Mouse (Mus musculus) forebrain, embryonic 13.5 days (tissue): ENCODE measurements around the gene Arhgap23. TPM values are rescaled to one million over a fixed set of nuclear protein-coding genes. Genes with fewer than 3 reads are reported as not detected.

Experiments used
- ATAC-seq: fragments of 200-750 bp; cut with Nextera tagmentation; 2 replicates; pipeline ENCODE4 v1.8.0; 2017
- H3K27ac ChIP-seq: fragments of 300-500 bp; sonication (generic); 2 replicates; pipeline ENCODE4 v1.5.1; 2015; ENCODE audit warnings: inconsistent platforms, mild to moderate bottlenecking, moderate library complexity
- H3K27me3 ChIP-seq: fragments of 300-500 bp; sonication (generic); 2 replicates; pipeline ENCODE4 v1.6.1; 2015; ENCODE audit warnings: mild to moderate bottlenecking, inconsistent platforms
- H3K36me3 ChIP-seq: fragments of 300-500 bp; sonication (generic); 2 replicates; pipeline ENCODE4 v1.6.1; 2015; ENCODE audit warnings: mild to moderate bottlenecking, inconsistent platforms; ENCODE audit not compliant: poor library complexity, severe bottlenecking
- H3K4me1 ChIP-seq: fragments of 300-500 bp; sonication (generic); 2 replicates; pipeline ENCODE4 v1.6.1; 2015; ENCODE audit warnings: inconsistent platforms
- H3K4me2 ChIP-seq: fragments of 300-500 bp; sonication (generic); 2 replicates; pipeline ENCODE4 v1.6.1; 2015; ENCODE audit warnings: inconsistent platforms, mild to moderate bottlenecking, moderate library complexity
- H3K4me3 ChIP-seq: fragments of 300-500 bp; sonication (generic); 2 replicates; pipeline ENCODE4 v1.5.1; 2015; ENCODE audit warnings: mild to moderate bottlenecking, inconsistent platforms
- H3K9ac ChIP-seq: fragments of 300-500 bp; sonication (generic); 2 replicates; pipeline ENCODE4 v1.6.1; 2015; ENCODE audit warnings: mild to moderate bottlenecking, inconsistent platforms
- H3K9me3 ChIP-seq: fragments of 300-500 bp; sonication (generic); replicated peaks from 2 replicates; pipeline ENCODE4 v1.6.1; 2016; ENCODE audit warnings: inconsistent platforms
- WGBS: fragments of 180-500 bp; shearing (Covaris S2); methylation state at CpG from one replicate; pipeline ENCODE4 v1.1.7; 2015; 5-methylcytosine and 5-hydroxymethylcytosine counted together
- polyA plus RNA-seq: library from polyadenylated mRNA; unstranded; fragments of >200 nt; fragmentation: Nextera tagmentation; extraction: Ambion mirVana; gene quantifications from 2 replicates; pipeline ENCODE4 v1.2.1, GENCODE M21; 2015

The Arhgap23 gene
- polyA plus RNA-seq, 1 experiment from 2014 or later, result 3.6 TPM

DNA sequence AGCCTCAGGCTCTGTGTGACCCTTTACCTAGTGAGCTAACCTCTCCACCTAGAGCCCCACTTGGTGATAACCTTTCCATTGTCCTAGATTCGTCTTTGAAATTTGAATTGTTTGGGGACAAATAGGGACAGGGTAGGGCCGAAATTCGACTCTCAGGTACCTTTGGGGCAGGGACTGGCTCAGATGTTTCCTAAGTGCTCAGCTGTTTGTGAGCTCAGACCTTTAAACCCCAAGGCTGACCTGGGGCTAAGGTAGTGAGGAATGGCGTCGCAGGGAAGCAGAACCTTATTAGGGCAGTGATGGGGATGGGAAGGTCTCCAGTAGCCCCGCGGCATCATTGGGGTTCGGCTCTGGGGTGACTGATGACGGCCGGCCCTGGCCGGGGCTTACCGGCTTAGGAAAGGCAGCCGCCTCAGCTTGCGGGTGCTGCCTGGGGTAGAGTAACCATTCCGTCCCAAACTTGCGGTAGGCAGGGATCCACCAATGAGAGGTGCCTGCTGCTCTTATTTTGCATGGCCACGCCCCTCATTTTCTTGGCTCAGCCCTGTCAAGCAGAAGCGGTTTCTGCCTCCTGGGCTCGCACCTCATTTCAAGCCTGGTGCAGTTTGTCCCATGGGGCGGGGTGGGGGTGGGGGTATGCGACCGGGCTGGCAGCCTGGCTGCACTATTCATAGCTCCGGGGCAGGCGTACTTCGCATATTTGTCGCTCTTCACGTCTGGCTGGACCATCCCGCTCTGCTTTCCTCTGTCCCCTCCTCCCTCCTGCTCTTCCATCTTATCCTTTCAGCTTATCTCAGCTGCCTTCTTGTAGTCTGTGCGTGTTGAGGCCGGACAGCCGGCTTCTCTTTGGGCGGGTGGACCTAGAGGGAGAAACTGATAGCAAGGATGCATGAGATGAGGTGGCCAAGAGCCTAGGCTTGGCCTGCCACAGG is 12.7 kb downstream of the Arhgap23 start:
- H3K36me3 ChIP-seq, result no peaks in the 10 kb centered on the region
- H3K4me1 ChIP-seq, result peaks cover 20% of the 10 kb centered on the region
- H3K27me3 ChIP-seq, result 0 out of 2 replicates have a peak, but pooled peaks cover 9% of the 10 kb centered on the region
- peak overlapping the region; percentile 60 for H3K4me2 ChIP-seq
- peak overlapping the region; percentile 60 for H3K27ac ChIP-seq
- WGBS, result 1% methylated on average over 32 of the region's 32 CpGs
- peak overlapping the region; percentile 53 for H3K9ac ChIP-seq
- peak; percentile 91 for ATAC-seq
- peak overlapping the region; percentile 33 for H3K4me3 ChIP-seq
- no peaks in the 10 kb centered on the region for H3K9me3 ChIP-seq

DNA sequence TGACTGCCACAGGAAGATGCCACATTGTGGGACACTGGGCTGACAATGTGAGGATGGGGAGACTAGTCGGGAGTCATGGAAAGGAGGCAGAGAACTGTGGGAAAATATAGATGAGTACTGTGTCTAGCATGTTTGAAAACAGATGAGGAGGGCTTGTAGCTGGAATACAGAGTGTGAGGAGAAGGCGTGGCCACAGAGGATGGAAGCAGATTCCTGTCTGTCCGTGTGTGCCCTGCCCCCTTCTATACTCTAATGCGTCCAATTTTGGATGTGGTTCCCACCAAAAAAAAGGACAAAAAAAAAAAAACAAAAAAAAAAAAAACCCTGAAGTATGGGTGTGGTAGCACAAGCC is 13.4 kb downstream of the Arhgap23 start:
- 0 out of 2 replicates have a peak, but pooled peaks have one; percentile 3 for ATAC-seq
- H3K36me3 ChIP-seq, result no peaks in the 10 kb centered on the region
- H3K4me1 ChIP-seq, result peaks cover 20% of the 10 kb centered on the region
- peak overlapping the region; percentile 53 for H3K9ac ChIP-seq
- 0 out of 2 replicates have a peak, but pooled peaks cover 9% of the 10 kb centered on the region for H3K27me3 ChIP-seq
- peak overlapping the region; percentile 60 for H3K4me2 ChIP-seq
- 49% methylated on average over 4 of the region's 4 CpGs for WGBS
- H3K27ac ChIP-seq, result peak overlapping the region; percentile 60
- H3K9me3 ChIP-seq, result no peaks in the 10 kb centered on the region
- H3K4me3 ChIP-seq, result peak overlapping the region; percentile 33

DNA sequence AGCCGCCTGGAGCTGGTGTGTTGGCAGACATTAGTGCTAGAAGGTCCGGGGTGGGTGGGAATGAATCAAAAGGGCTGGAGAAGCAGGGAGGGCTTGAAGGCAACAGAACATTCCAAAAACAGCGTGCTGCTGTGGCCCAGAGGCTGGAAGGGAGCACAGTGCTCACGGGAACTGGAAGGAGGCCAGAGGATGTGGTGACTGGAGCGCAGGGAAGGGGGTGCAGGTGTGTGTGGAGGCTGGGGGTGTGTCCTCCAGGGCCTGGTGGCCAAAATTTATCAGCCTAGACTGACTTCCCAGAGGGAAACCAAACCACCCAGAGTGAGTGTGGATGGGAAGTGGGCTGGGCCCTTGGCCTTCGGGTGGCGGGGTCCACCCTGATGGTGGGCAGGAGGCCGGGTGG is 14.3 kb downstream of the Arhgap23 start:
- 72% methylated on average over 8 of the region's 8 CpGs for WGBS
- ATAC-seq, result no peak
- 0 out of 2 replicates have a peak, but pooled peaks cover 9% of the 10 kb centered on the region for H3K27me3 ChIP-seq

DNA sequence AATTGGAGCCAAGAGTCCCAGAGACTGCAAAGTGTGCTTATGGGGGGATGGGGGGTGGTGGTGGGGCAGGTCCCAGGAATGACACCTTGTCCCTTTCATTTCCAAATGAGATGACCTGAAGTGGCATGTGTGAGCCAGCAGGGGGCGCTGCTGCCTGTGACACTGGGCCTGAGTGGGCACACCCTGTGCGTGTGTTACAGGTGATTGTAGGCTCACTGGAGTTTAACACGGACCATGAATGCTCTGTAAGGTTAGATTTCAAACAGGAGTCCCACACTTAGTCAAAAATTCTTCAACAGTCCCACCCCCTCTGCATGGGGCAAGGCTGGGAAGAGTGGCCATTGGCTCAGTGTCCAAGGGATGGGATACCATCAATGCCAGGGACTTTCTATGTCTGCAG is 16.7 kb downstream of the Arhgap23 start:
- 13% methylated on average over 3 of the region's 3 CpGs for WGBS
- no peak for ATAC-seq

More for the DNA sequence above, 14.3 kb downstream of the Arhgap23 start:
- Histone ChIP-seq H3K4me1 (peaks cover 17% of the 10 kb centered on the region), H3K27ac (no peak overlapping the region), H3K4me2 (no peak overlapping the region), H3K36me3 (no peaks in the 10 kb centered on the region), H3K9me3 (no peaks in the 10 kb centered on the region), H3K4me3 (no peak overlapping the region), H3K9ac (no peak overlapping the region)

DNA sequence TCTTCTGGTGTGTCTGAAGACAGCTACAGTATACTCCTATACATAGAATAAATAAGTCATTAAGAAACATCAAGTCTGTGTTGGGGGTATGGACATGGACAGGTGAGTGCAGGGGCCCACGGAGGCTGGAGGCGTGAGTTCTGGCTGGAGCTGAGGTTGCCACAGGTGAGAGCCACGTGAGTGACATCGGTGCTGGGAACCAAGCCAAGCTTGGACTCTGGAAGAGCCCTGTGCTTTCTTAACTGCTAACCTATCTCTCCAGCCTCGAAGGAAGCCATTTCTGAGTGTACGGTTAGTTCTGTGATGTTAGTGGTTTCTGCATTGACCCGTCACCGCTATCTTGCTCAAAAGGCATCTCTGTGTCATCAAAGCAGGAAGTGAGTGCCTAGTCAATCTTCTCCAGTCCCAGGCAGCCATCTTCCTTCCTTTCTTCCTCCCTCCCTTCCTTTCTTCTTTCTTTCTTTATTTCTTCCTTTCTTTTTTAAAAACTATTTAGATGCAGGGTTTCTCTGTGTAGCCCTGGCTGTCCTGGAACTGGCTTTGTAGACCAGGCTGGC is 17.7 kb downstream of the Arhgap23 start:
- 93% methylated on average over 8 of the region's 8 CpGs for WGBS
- no peaks in the 10 kb centered on the region for H3K36me3 ChIP-seq
- no peak for ATAC-seq
- H3K4me2 ChIP-seq, result no peak overlapping the region
- no peak overlapping the region for H3K9ac ChIP-seq
- H3K4me1 ChIP-seq, result peaks cover 25% of the 10 kb centered on the region
- peaks cover 20% of the 10 kb centered on the region; the same call in 1 of the 2 replicates for H3K27me3 ChIP-seq
- no peaks in the 10 kb centered on the region for H3K9me3 ChIP-seq
- H3K4me3 ChIP-seq, result no peak overlapping the region
- H3K27ac ChIP-seq, result no peak overlapping the region

More for the DNA sequence above, 16.7 kb downstream of the Arhgap23 start:
- Histone ChIP-seq H3K27ac (no peak overlapping the region), H3K4me2 (no peak overlapping the region), H3K4me3 (no peak overlapping the region), H3K27me3 (0 out of 2 replicates have a peak, but pooled peaks cover 14% of the 10 kb centered on the region), H3K9ac (no peak overlapping the region), H3K4me1 (peaks cover 29% of the 10 kb centered on the region), H3K9me3 (no peaks in the 10 kb centered on the region), H3K36me3 (no peaks in the 10 kb centered on the region)

DNA sequence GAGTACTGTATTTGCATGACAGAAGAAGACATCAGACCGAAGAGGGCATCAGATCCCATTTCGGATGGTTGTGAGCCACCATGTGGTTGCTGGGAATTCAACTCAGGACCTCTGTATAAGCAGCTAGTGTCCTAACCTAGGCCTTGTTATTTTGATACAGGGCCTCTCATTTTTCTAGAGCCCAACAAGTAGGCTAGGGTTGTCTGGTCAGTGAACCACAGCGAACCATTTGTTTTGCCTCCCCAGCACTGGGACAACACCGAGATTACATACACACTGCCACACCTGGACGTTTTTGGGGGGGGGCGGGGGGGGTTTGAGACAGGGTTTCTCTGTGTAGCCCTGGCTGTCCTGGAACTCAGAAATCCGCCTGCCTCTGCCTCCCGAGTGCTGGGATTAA is 18.8 kb downstream of the Arhgap23 start:
- 81% methylated on average over 8 of the region's 8 CpGs for WGBS
- Histone ChIP-seq H3K4me2 (no peak overlapping the region), H3K27ac (no peak overlapping the region), H3K4me1 (peaks cover 17% of the 10 kb centered on the region), H3K9ac (no peak overlapping the region), H3K4me3 (no peak overlapping the region), H3K9me3 (no peaks in the 10 kb centered on the region), H3K36me3 (no peaks in the 10 kb centered on the region), H3K27me3 (peaks cover 31% of the 10 kb centered on the region)
- no peak for ATAC-seq

DNA sequence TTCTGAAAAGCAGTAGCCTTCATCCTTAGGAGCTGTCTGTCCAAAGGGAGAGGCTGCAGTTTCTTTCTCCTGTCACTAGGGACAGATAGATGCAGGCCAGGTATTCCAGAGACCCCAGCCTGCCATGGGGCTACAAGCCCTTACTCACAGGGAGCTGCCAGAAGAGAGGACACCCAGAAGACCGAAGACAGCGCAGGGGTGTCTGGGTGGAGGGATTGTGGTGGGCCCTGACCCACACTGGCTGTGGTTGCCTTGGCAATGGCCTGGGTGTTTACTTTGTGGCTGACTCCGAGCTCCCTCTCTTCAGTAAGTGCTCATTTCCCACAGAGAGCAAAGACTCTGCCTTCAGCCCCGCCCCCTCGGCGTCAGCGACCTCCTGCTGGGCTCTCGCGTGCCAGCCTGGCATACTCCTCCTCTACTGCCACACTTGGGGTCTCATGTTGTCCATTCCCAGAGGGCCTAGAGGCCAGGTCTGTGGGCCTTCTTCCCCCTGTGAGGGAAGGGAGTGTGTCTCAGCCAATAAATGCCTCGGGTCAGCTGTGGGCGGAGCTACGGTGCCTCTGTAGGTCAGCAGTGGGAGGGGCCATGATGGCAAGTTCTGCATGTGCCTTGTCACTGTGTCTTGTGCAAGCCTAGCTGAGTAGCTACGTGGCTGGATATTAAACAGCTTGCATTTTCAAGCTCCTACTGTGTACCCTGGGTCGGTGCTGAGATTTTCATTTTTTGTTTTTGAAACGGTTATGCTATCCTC is 19.5 kb downstream of the Arhgap23 start:
- peaks cover 34% of the 10 kb centered on the region for H3K27me3 ChIP-seq
- H3K27ac ChIP-seq, result peak overlapping the region; percentile 40; the same call in 1 of the 2 replicates
- 5% methylated on average over 15 of the region's 15 CpGs for WGBS
- no peaks in the 10 kb centered on the region for H3K9me3 ChIP-seq
- peak overlapping the region; percentile 48 for H3K4me2 ChIP-seq
- H3K4me3 ChIP-seq, result peak overlapping the region; percentile 28
- peak overlapping the region; percentile 12; the same call in 1 of the 2 replicates for H3K9ac ChIP-seq
- ATAC-seq, result peak; percentile 71; the same call in 1 of the 2 replicates
- H3K4me1 ChIP-seq, result peaks cover 17% of the 10 kb centered on the region
- H3K36me3 ChIP-seq, result no peaks in the 10 kb centered on the region

DNA sequence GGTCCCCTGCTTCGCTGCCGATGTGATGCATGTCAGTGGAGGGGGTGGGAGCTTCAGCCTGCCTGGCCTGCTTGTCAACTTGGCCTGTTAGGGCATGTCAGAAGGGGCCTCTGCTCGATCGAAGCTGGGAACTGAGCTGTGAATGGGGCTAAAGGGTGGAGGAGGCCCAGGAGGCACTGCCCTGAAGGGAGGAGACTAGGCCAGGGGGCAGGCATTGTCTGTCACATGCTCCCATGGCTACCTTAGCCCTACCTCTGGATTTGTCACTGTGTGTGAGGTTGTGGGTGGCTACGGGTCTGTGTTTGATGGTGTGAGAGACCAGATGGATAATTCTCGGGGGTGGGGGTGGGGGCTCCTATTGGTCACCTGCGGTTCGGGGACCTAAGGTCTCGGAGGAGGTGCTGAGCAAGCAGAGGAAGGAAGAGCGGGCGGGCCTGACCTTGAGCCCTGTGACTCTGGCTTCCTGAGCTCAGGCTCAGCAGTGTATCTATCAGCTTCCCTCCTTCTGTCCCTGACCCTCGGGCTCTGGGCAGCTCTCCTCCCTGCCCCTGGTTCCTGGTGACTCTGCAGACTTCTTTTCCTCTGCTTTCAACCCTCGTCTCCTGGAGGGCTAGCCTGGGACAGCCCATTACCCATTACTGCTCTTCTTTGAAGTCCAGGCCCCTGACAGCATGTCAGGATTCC is 20.6 kb downstream of the Arhgap23 start:
- 74% methylated on average over 13 of the region's 13 CpGs for WGBS
- H3K27ac ChIP-seq, result no peak overlapping the region
- H3K4me2 ChIP-seq, result no peak overlapping the region
- H3K4me3 ChIP-seq, result no peak overlapping the region
- no peaks in the 10 kb centered on the region for H3K36me3 ChIP-seq
- peaks cover 28% of the 10 kb centered on the region for H3K4me1 ChIP-seq
- no peak overlapping the region for H3K9ac ChIP-seq
- no peak for ATAC-seq
- H3K9me3 ChIP-seq, result no peaks in the 10 kb centered on the region
- peaks cover 44% of the 10 kb centered on the region for H3K27me3 ChIP-seq

DNA sequence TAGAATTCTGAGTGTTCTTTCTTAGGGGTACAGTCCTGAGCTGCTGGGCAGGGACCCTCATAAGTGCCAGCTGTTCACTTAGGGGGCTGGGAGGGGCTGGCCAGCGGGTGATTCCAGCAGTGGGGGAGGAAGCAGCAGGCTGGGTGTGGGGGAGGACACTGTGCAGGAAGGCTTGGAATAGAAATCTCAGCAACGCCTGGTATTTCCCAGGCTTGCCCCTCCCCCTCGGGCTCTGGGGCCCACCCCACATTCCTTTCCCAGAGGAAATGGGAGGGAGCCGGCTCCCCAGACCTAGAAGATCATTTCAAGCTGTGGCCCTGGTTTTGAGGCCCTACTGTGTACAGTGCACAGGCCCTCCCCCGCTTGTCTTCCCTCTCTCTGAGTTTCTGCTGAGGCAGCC is 22.4 kb downstream of the Arhgap23 start:
- Histone ChIP-seq H3K9me3 (no peaks in the 10 kb centered on the region), H3K4me3 (no peak overlapping the region), H3K4me2 (no peak overlapping the region), H3K36me3 (no peaks in the 10 kb centered on the region), H3K27ac (no peak overlapping the region), H3K9ac (0 out of 2 replicates have a peak overlapping the region, but pooled peaks have one; percentile 21), H3K27me3 (peaks cover 57% of the 10 kb centered on the region), H3K4me1 (peaks cover 41% of the 10 kb centered on the region)
- 12% methylated on average over 5 of the region's 5 CpGs for WGBS
- no peak for ATAC-seq

DNA sequence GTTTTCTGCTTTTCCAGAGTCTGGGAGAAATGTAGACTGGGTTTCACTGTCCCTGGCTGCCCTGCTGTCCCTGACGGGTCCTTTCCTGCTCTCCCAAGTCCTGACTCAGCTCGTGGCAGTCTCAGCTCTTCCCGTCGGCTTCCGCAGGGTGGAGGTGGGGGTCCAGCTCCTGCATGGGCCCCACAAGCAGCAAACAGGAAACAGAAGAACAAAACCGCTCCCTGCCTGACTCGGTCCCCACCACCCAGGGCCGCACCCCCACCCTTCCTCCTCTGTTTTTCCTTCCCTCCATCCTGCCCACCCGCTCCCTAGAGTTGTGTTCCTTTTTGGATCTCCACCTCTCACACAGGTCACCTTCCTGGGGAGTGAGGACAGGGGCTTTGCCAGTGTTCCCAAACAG is 23.5 kb downstream of the Arhgap23 start:
- ATAC-seq, result no peak
- Histone ChIP-seq H3K4me2 (no peak overlapping the region), H3K4me3 (no peak overlapping the region), H3K36me3 (no peaks in the 10 kb centered on the region), H3K27ac (no peak overlapping the region), H3K27me3 (peaks cover 57% of the 10 kb centered on the region), H3K4me1 (peaks cover 41% of the 10 kb centered on the region), H3K9me3 (no peaks in the 10 kb centered on the region), H3K9ac (no peak overlapping the region)
- WGBS, result 66% methylated on average over 9 of the region's 9 CpGs

DNA sequence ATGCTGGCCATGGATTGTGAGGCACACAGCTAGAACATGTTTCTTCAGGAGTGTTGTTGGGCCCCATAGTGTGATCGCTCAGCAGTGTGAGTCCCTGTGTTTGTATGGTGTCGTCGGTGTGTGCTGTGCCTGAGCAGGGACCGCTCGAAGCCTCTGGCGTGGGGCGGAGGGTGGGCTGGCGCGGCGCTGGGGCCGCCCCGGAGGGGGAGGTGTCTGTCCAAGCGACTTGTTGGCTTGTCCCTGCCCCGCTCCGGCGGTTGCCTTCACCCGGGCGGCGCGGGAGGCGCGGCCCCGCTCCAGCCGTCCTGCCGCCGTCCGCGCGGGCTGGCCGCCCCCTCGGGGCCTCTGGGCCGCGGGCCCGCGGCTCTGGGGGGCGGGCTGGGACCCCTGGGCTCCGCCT is 24.6 kb downstream of the Arhgap23 start:
- Histone ChIP-seq H3K27ac (no peak overlapping the region), H3K36me3 (no peaks in the 10 kb centered on the region), H3K27me3 (peaks cover 61% of the 10 kb centered on the region), H3K9me3 (no peaks in the 10 kb centered on the region), H3K4me1 (peaks cover 36% of the 10 kb centered on the region), H3K4me2 (peak overlapping the region; percentile 55), H3K9ac (peak overlapping the region; percentile 54), H3K4me3 (peak overlapping the region; percentile 38)
- 3% methylated on average over 36 of the region's 37 CpGs for WGBS
- ATAC-seq, result 0 out of 2 replicates have a peak, but pooled peaks have one; percentile 21
